Mouse (Mus musculus) midbrain, embryonic 14.5 days (tissue): ENCODE measurements around the gene Vwa7. TPM values are rescaled to one million over a fixed set of nuclear protein-coding genes. Genes with fewer than 3 reads are reported as not detected.

ENCODE experiments used
- ATAC-seq: fragments of 200-750 bp; cut with Nextera tagmentation; 2 replicates; pipeline ENCODE4 v1.8.0; 2017; ENCODE audit warnings: moderate number of reproducible peaks, moderate library complexity; ENCODE audit not compliant: low FRiP score, low TSS enrichment
- DNase-seq: peaks from one replicate; pipeline ENCODE4 v3.0.0-alpha.2; 2015
- H3K27ac ChIP-seq: fragments of 300-500 bp; sonication (generic); replicated peaks from 2 replicates; pipeline ENCODE4 v1.5.1; 2014; ENCODE audit warnings: mild to moderate bottlenecking, low read depth, low read length, moderate library complexity
- H3K27me3 ChIP-seq: fragments of 300-500 bp; sonication (generic); 2 replicates; pipeline ENCODE4 v1.6.1; 2014; ENCODE audit warnings: low read length, control low read depth, mixed read lengths; ENCODE audit not compliant: control insufficient read depth, insufficient read depth
- H3K36me3 ChIP-seq: fragments of 300-500 bp; sonication (generic); 2 replicates; pipeline ENCODE4 v1.6.1; 2014; ENCODE audit warnings: low read length, control low read depth; ENCODE audit not compliant: control insufficient read depth, insufficient read depth
- H3K4me1 ChIP-seq: fragments of 300-500 bp; sonication (generic); 2 replicates; pipeline ENCODE4 v1.6.1; 2014; ENCODE audit warnings: mild to moderate bottlenecking, antibody characterized with exemption, low read length, control low read depth; ENCODE audit not compliant: control insufficient read depth, insufficient read depth
- H3K4me2 ChIP-seq: fragments of 300-500 bp; sonication (generic); 2 replicates; pipeline ENCODE4 v1.6.1; 2014; ENCODE audit warnings: mild to moderate bottlenecking, low read length, moderate library complexity
- H3K4me3 ChIP-seq: fragments of 300-500 bp; sonication (generic); replicated peaks from 2 replicates; pipeline ENCODE4 v1.5.1; 2014; ENCODE audit warnings: low read depth, low read length
- H3K9ac ChIP-seq: fragments of 300-500 bp; sonication (generic); replicated peaks from 2 replicates; pipeline ENCODE4 v1.6.1; 2014; ENCODE audit warnings: mild to moderate bottlenecking, low read length, moderate library complexity
- H3K9me3 ChIP-seq: fragments of 300-500 bp; sonication (generic); 2 replicates; pipeline ENCODE4 v1.6.1; 2016; ENCODE audit warnings: low read length, control low read depth, mixed read lengths; ENCODE audit not compliant: control insufficient read depth
- WGBS: fragments of 180-500 bp; shearing (Covaris S2); extraction: QIAGEN DNeasy Blood & Tissue Kit; methylation state at CpG from one replicate; pipeline ENCODE4 v1.1.7; 2014; 5-methylcytosine and 5-hydroxymethylcytosine counted together
- polyA plus RNA-seq: library from polyadenylated mRNA; unstranded; fragments of >200 nt; fragmentation: Nextera tagmentation; extraction: Ambion mirVana; gene quantifications from 2 replicates; pipeline ENCODE4 v1.2.1, GENCODE M21; 2014

The Vwa7 gene
- polyA plus RNA-seq, 1 experiment from 2014 or later = 0.12 TPM

GRCm38 (mm10) chr17:35023221-35023620 is 6.8 kb downstream of the Vwa7 start:
- no peaks in the 10 kb centered on the region for H3K27me3 ChIP-seq
- H3K4me1 ChIP-seq = peaks cover 3% of the 10 kb centered on the region; the same call in 1 of the 2 replicates
- ATAC-seq (no peak), DNase-seq (no peak)
- H3K9me3 ChIP-seq = no peaks in the 10 kb centered on the region
- no peaks in the 10 kb centered on the region for H3K36me3 ChIP-seq
- H3K4me2 ChIP-seq = no peak overlapping the region
- H3K4me3 ChIP-seq = no peak overlapping the region
- no peak overlapping the region for H3K9ac ChIP-seq
- 87% methylated on average over 5 of the region's 5 CpGs for WGBS
- H3K27ac ChIP-seq = no peak overlapping the region

GRCm38 (mm10) chr17:35023756-35024155 is 7.4 kb downstream of the Vwa7 start:
- no peak overlapping the region for H3K4me2 ChIP-seq
- DNase-seq (no peak), ATAC-seq (no peak)
- no peaks in the 10 kb centered on the region for H3K27me3 ChIP-seq
- H3K4me3 ChIP-seq = no peak overlapping the region
- no peaks in the 10 kb centered on the region for H3K36me3 ChIP-seq
- whole genome bisulfite sequencing = 86% methylated on average over 4 of the region's 4 CpGs
- H3K9me3 ChIP-seq = no peaks in the 10 kb centered on the region
- no peak overlapping the region for H3K27ac ChIP-seq
- no peak overlapping the region for H3K9ac ChIP-seq
- peaks cover 3% of the 10 kb centered on the region; the same call in 1 of the 2 replicates for H3K4me1 ChIP-seq

- no peak for ATAC-seq
- H3K27me3 ChIP-seq = no peaks in the 10 kb centered on the region
- WGBS = 83% methylated on average over 13 of the region's 13 CpGs
Measured at GRCm38 (mm10) chr17:35024261-35024660, 7.9 kb downstream of the Vwa7 start.

GRCm38 (mm10) chr17:35024691-35025488 is 8.5 kb downstream of the Vwa7 start:
- 64% methylated on average over 7 of the region's 10 CpGs for WGBS
- ATAC-seq (no peak), DNase-seq (no peak)
- no peak overlapping the region for H3K27ac ChIP-seq
- H3K9ac ChIP-seq = no peak overlapping the region
- no peaks in the 10 kb centered on the region for H3K9me3 ChIP-seq
- H3K27me3 ChIP-seq = no peaks in the 10 kb centered on the region
- no peak overlapping the region for H3K4me2 ChIP-seq
- H3K36me3 ChIP-seq = no peaks in the 10 kb centered on the region
- peaks cover 8% of the 10 kb centered on the region for H3K4me1 ChIP-seq
- H3K4me3 ChIP-seq = no peak overlapping the region

More at GRCm38 (mm10) chr17:35024261-35024660, 7.9 kb downstream of the Vwa7 start:
- H3K4me1 ChIP-seq = peaks cover 3% of the 10 kb centered on the region; the same call in 1 of the 2 replicates
- no peak overlapping the region for H3K4me2 ChIP-seq
- H3K36me3 ChIP-seq = no peaks in the 10 kb centered on the region
- no peak overlapping the region for H3K9ac ChIP-seq
- H3K27ac ChIP-seq = no peak overlapping the region
- H3K4me3 ChIP-seq = no peak overlapping the region
- H3K9me3 ChIP-seq = no peaks in the 10 kb centered on the region
- no peak for DNase-seq

- no peak for DNase-seq
- no peaks in the 10 kb centered on the region for H3K36me3 ChIP-seq
- no peak overlapping the region for H3K4me3 ChIP-seq
- H3K27ac ChIP-seq = no peak overlapping the region
- peaks cover 11% of the 10 kb centered on the region for H3K4me1 ChIP-seq
- H3K4me2 ChIP-seq = no peak overlapping the region
- H3K9ac ChIP-seq = no peak overlapping the region
- no peaks in the 10 kb centered on the region for H3K9me3 ChIP-seq
- no peaks in the 10 kb centered on the region for H3K27me3 ChIP-seq
- ATAC-seq = no peak
- 87% methylated on average over 5 of the region's 5 CpGs for WGBS
Measured at GRCm38 (mm10) chr17:35026206-35026605, 9.8 kb downstream of the Vwa7 start.

DNA sequence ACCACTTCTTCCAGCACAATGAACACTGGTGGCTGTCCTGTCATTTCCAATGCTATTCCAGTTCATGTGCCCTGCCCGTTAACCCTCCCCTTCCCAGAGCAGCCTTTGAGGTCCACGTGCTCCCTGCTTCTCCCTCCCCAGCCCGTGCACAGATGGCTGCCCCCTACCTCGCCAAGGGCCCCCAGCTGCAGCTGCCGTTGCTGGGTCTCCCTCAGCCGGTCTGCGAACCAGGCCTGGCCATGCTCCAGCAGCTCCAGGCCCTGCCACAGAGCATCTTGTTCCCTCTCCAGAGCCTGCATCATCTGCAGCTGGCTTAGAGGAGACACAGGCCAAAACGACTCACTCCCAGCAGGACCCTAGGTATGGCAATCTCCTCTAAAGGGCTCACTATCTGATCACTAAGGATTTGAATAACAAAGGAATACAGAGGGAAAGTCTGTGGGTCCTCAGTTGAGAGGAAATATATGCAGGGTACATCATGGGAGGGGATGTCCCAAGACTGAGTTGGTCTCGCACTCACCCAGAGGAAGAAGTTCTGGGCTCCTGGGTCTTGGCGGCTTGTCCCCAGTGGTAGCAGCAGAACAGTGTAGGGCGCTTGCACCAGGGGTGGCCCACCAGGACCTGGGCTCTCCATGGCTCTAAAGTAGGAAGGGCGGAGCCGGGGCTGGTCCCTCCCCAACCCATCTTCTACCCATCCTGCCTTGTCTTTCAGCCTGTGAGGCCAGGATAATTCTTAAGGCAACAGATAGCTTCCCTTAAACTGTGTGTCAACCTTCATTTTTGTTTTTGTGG is 11.1 kb downstream of the Vwa7 start, which contains the start of gene Sapcd1:
Gene Sapcd1, minus strand, starts transcription at position 740 of the 792 bp plus-strand sequence.
- DNase-seq (peak; percentile 61), ATAC-seq (peak; percentile 65)
- H3K4me1 ChIP-seq = peaks cover 8% of the 10 kb centered on the region; the same call in 1 of the 2 replicates
- no peak within 1 kb of the TSS for H3K4me3 ChIP-seq
- no peaks in the 10 kb centered on the region for H3K27me3 ChIP-seq
- no peak within 1 kb of the TSS for H3K4me2 ChIP-seq
- H3K9ac ChIP-seq = no peak within 1 kb of the TSS
- peak within 1 kb of the TSS; percentile 63 for H3K27ac ChIP-seq
- WGBS = 24% methylated on average over 13 of the region's 13 CpGs
- H3K9me3 ChIP-seq = no peaks in the 10 kb centered on the region
- H3K36me3 ChIP-seq = no peaks in the 10 kb centered on the region

- no peak for DNase-seq
- Histone ChIP-seq H3K4me2 (no peak overlapping the region), H3K9me3 (no peaks in the 10 kb centered on the region), H3K27ac (0 out of 2 replicates have a peak overlapping the region, but pooled peaks have one; percentile 20), H3K9ac (no peak overlapping the region), H3K4me3 (no peak overlapping the region), H3K4me1 (peaks cover 8% of the 10 kb centered on the region; the same call in 1 of the 2 replicates), H3K27me3 (no peaks in the 10 kb centered on the region), H3K36me3 (no peaks in the 10 kb centered on the region)
- ATAC-seq = no peak
- 91% methylated on average over 2 of the region's 2 CpGs for WGBS
Measured at GRCm38 (mm10) chr17:35028315-35028714, 11.9 kb downstream of the Vwa7 start.

- peak overlapping the region; percentile 43 for H3K4me2 ChIP-seq
- no peak for ATAC-seq
Measured at GRCm38 (mm10) chr17:35029691-35030532, 13.5 kb downstream of the Vwa7 start.

More at GRCm38 (mm10) chr17:35029691-35030532, 13.5 kb downstream of the Vwa7 start:
- DNase-seq = peak; percentile 75
- Histone ChIP-seq H3K4me3 (no peak overlapping the region), H3K36me3 (no peaks in the 10 kb centered on the region), H3K4me1 (peaks cover 8% of the 10 kb centered on the region; the same call in 1 of the 2 replicates), H3K27ac (no peak overlapping the region), H3K27me3 (no peaks in the 10 kb centered on the region), H3K9me3 (no peaks in the 10 kb centered on the region), H3K9ac (0 out of 2 replicates have a peak overlapping the region, but pooled peaks have one; percentile 31)
- 29% methylated on average over 19 of the region's 19 CpGs for WGBS
